Mouse (Mus musculus) erythroblast, embryonic 14.5 days (primary cell): Measurements from ENCODE around the gene Gpr65.

Source experiments
- GATA1 ChIP-seq: IDR thresholded peaks from 2 replicates; pipeline ENCODE4 v1.6.1; 2012; ENCODE audit warnings: low read length, inconsistent platforms, mixed read lengths
- TAL1 ChIP-seq: IDR thresholded peaks from 3 replicates; pipeline ENCODE4 v1.6.1; 2012; ENCODE audit warnings: low read length, inconsistent platforms, mixed read lengths

DNA sequence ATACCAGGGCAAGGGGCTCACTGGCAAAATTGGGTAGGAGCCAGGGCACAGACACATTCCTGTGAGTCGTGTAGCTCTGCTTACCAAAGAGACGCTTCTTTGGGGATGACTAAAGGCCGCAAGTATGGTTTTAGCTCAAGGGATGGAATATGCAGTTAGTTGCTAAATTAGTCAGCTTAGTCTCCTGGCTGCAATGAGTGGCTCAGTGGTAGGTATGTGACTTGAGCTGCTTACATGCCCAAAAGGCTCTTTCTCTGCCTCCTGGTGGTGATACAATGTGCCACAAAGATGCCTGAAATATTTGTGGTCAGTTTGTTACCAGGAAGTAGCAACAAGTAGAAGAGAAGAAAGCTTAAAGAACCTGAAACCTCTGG lies 15.0 kb downstream of the Gpr65 start:
- TF ChIP-seq GATA1 (no peak), TAL1 (no peak)
